Mouse (Mus musculus): ENCODE data around the gene Oas1e.
"Not testable (repeated sequence)": the region's sequence is repeated elsewhere in the genome, so short reads cannot be mapped to it uniquely, and the experiment has no call there.

- not testable (repeated sequence) for TF ChIP-seq POLR2AphosphoS2 (IDR thresholded peaks at IDR 0.05; ENCODE audit: insufficient read length, low read depth); CEBPB (IDR thresholded peaks at IDR 0.05; ENCODE audit: insufficient read depth, poor library complexity, severe bottlenecking); POLR2A (IDR thresholded peaks at IDR 0.05; ENCODE audit: insufficient read length, low read depth); E2F4 (IDR thresholded peaks at IDR 0.05; ENCODE audit: insufficient read depth); MYOG (IDR thresholded peaks at IDR 0.05; ENCODE audit: control insufficient read depth in 1 of 3, insufficient read depth in 1 of 3, insufficient read length in 2 of 3, low read depth in 2 of 3); USF1 (IDR thresholded peaks at IDR 0.05; ENCODE audit: low read depth); MYOD1 (IDR thresholded peaks at IDR 0.05; ENCODE audit: control insufficient read depth in 1 of 3, insufficient read length in 2 of 3, low read depth in 2 of 3); MAX (IDR thresholded peaks at IDR 0.05; ENCODE audit: low read depth)
Observed at GRCm38 (mm10) chr5:120798943-120799342, 3.6 kb upstream of the Oas1e start.
